Mouse (Mus musculus) olfactory bulb, adult 2 months (tissue): ENCODE results near the gene Gpr107.

Experiments used
- CTCF ChIP-seq: fragments of 200-500 bp; IDR thresholded peaks from 2 replicates; pipeline ENCODE4 v1.5.1; 2012; ENCODE audit warnings: low read depth, mild to moderate bottlenecking, low read length, moderate library complexity; ENCODE audit not compliant: insufficient read depth
- POLR2A ChIP-seq: fragments of 200-500 bp; IDR thresholded peaks from 2 replicates; pipeline ENCODE4 v1.6.1; 2012; ENCODE audit warnings: mild to moderate bottlenecking, low read depth, low read length, moderate library complexity; ENCODE audit not compliant: insufficient read depth

- no peak for TF ChIP-seq POLR2A
- TF ChIP-seq CTCF: no peak
Observed at GRCm38 (mm10) chr2:31239833-31240232, 87.7 kb downstream of the Gpr107 start.
